Mouse (Mus musculus) G1E (cell line): ENCODE measurements around the gene E2f4. TPM values are rescaled to one million over a fixed set of nuclear protein-coding genes. Genes with fewer than 3 reads are reported as not detected.
"Not testable (repeated sequence)": the region's sequence is repeated elsewhere in the genome, so short reads cannot be mapped to it uniquely, and the experiment has no call there.

Source experiments
- ATAC-seq: 2 replicates; pipeline ENCODE4 v1.8.0; 2016; ENCODE audit warnings: mild to moderate bottlenecking; ENCODE audit not compliant: insufficient number of reproducible peaks, poor library complexity, low FRiP score, severe bottlenecking; ENCODE audit errors: extremely low read depth
- DNase-seq: peaks from one replicate; pipeline ENCODE4 v3.0.0; 2012; ENCODE audit warnings: low spot score
- H3K27me3 ChIP-seq: 2 replicates; pipeline ENCODE4 v1.6.1; 2012; ENCODE audit warnings: mild to moderate bottlenecking, low read length, inconsistent platforms; ENCODE audit not compliant: insufficient read depth
- H3K36me3 ChIP-seq: replicated peaks from 2 replicates; pipeline ENCODE3; 2012; ENCODE audit warnings: mild to moderate bottlenecking, inconsistent platforms
- H3K4me1 ChIP-seq: 2 replicates; pipeline ENCODE4 v1.6.1; 2012; ENCODE audit warnings: low read depth, low read length, inconsistent platforms, mixed read lengths; ENCODE audit not compliant: insufficient read depth
- H3K4me3 ChIP-seq: 2 replicates; pipeline ENCODE4 v1.5.1; 2012; ENCODE audit warnings: low read depth, mild to moderate bottlenecking, inconsistent platforms, low read length, moderate library complexity, mixed read lengths
- H3K9me3 ChIP-seq: replicated peaks from 2 replicates; pipeline ENCODE4 v1.6.1; 2012; ENCODE audit warnings: inconsistent platforms
- CTCF ChIP-seq: IDR thresholded peaks from 2 replicates; pipeline ENCODE4 v1.5.1; 2012; ENCODE audit warnings: low read depth, low read length, inconsistent platforms, mixed read lengths
- GATA1 ChIP-seq: IDR thresholded peaks from 2 replicates; pipeline ENCODE4 v1.6.1; 2012; ENCODE audit warnings: borderline replicate concordance, low read length, inconsistent platforms, mixed read lengths
- GATA2 ChIP-seq: IDR thresholded peaks from 2 replicates; pipeline ENCODE4 v1.6.1; 2012; ENCODE audit warnings: low read depth, low read length, inconsistent platforms, borderline replicate concordance
- POLR2AphosphoS5 ChIP-seq: IDR thresholded peaks from 2 replicates; pipeline ENCODE4 v1.6.1; 2012; ENCODE audit warnings: low read depth, low read length, inconsistent platforms; ENCODE audit not compliant: insufficient replicate concordance
- TAL1 ChIP-seq: conservative IDR thresholded peaks from 2 replicates; pipeline ENCODE4 v1.6.1; 2012; ENCODE audit warnings: low read depth, low read length, inconsistent platforms, mixed read lengths
- polyA plus RNA-seq: library from polyadenylated mRNA; stranded (reverse); fragments of >175 nt; gene quantifications from 2 replicates; pipeline ENCODE4 v1.2.3, GENCODE M21; 2012
- total RNA-seq, 2 experiments: library from RNA; stranded (forward) in 1 of 2; stranded (reverse) in 1 of 2; fragments of 200-1000 nt in 1 of 2; fragments of >200 nt in 1 of 2; fragmentation: Nextera tagmentation in 1 of 2; gene quantifications; 2 replicates each; pipeline ENCODE4 v1.2.3; 2014 to 2017

Gene E2f4
- total and polyA plus RNA-seq, 3 experiments: 42.5 to 274 (median 79.2) TPM

DNA sequence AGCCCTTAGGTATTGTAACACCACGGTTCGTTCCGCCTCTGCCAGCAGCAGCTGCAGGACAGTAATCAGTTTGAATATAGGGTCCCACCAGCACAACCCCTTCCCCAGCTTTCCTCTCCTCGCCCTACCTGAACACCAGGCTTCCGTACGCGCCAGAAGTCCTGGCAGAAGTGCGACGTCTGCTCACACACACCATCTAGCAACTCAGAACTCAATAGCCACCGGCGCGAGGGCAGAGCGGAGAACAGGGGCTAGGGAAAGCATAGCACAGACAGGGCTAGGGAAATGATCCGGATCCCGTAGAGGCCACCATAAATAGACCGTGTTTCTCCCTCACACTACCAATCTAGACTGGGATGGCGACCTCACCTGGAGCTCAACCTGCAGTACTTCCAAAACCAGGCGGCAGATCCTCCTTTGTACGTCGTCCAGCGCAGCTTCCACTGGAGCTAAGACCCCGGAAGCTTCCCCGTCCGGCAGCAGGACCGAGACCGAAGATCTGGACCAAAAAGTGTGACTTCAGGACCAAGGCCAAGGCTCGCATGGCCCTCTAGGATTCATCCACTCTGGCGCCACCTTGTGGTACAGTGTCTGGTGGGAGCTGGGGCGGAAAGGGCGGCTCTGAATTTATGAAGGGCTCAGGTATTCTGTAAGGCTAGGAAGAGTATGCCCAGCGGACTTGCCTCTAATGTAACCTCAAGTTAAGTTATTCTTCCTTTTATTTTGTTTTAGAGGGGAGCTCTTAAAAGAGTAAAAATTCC is 6.7 kb upstream of the E2f4 start:
- Histone ChIP-seq H3K4me3 (peak overlapping the region; percentile 74; the same call in 1 of the 2 replicates), H3K27me3 (peaks cover 6% of the 10 kb centered on the region; the same call in 1 of the 2 replicates), H3K36me3 (peaks cover 11% of the 10 kb centered on the region), H3K9me3 (no peaks in the 10 kb centered on the region), H3K4me1 (peaks cover 39% of the 10 kb centered on the region)
- peak; percentile 68 for TF ChIP-seq CTCF
- TF ChIP-seq GATA2: no peak
- ATAC-seq (no peak), DNase-seq (no peak)

DNA sequence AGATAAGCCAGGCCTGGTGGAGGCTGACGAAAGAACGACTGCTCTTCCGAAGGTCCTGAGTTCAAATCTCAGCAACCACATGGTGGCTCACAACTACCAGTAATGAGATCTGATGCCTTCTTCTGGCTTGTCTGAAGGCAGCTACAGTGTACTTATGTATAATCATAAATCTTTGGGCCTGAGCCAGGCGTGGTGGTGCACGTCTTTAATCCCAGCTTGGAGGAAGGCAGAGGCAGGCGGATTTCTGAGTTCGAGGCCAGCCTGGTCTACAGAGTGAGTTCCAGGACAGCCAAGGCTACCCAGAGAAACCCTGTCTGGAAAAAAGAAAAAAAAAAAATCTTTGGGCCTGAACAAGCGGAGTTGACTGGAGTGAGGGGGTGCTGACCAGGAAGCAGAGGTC is 6.1 kb upstream of the E2f4 start:
- DNase-seq, H3K27me3 ChIP-seq, ATAC-seq, H3K4me3 ChIP-seq, H3K9me3 ChIP-seq: not testable (repeated sequence)
- H3K4me1 ChIP-seq: peaks cover 45% of the 10 kb centered on the region
- peaks cover 11% of the 10 kb centered on the region for H3K36me3 ChIP-seq

DNA sequence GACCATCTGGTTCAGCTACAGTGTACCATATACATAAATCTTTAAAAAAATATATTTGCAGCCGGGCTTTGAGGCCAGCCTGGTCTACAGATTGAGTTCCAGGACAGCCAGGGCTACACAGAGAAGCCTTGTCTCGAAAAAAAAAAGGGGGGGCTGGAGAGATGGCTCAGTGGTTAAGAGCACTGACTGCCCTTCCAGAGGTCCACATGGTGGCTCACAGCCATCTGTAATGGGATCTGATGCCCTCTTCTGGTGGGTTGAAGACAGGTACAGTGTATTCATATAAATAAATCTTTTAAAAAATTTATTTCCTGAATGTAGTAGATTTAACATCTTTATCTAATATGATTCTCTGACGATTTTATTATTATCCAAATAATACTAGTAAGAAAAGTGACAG is 5.7 kb upstream of the E2f4 start:
- H3K27me3 ChIP-seq, H3K36me3 ChIP-seq, H3K9me3 ChIP-seq, H3K4me3 ChIP-seq, DNase-seq, ATAC-seq: not testable (repeated sequence)
- H3K4me1 ChIP-seq: peaks cover 46% of the 10 kb centered on the region

DNA sequence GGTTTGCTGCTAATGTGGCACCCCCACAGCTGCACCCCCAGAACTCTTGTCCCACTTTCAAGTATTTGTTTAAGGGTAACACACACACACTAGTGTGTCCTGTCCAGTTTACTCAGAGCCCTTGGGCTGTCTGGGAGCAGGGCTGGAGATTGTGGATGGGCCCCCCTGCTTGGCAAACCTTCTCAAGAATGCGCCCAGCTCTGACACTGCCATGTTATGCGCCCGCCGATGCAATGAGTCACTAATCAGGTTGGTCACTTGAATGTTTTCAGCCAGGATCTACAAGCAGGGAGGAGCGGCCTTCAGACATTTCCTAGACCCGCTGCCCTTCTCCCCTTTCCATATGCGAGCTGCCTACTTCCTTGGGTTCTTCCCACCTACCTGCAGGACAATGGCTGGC is 5.0 kb upstream of the E2f4 start:
- Histone ChIP-seq H3K4me1 (peaks cover 50% of the 10 kb centered on the region), H3K36me3 (peaks cover 9% of the 10 kb centered on the region), H3K27me3 (no peaks in the 10 kb centered on the region; the same call in 1 of the 2 replicates), H3K4me3 (no peak overlapping the region), H3K9me3 (no peaks in the 10 kb centered on the region)
- no peak for ATAC-seq
- TF ChIP-seq GATA1 (no peak), GATA2 (no peak), TAL1 (no peak), CTCF (no peak), POLR2AphosphoS5 (no peak)
- DNase-seq: no peak

DNA sequence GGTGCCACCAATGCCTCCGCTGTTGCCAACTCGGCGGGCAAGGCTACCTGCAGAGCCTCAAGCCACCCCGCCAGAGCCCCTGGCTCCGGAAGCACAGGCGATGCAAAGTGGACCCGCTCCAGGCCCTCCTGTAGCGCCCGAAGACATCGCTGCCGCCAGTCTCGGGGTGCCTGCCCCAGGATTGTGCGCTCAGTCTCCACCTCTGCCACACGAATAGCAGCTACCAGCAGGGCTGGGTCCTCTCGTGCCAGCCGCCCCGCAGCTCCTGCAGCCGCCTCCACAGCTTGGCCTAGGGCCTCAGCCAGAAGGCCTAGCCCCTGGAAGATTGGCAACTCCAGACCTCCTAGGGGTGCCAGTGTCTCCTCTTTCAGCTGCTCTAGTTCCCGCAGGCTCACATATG is 4.1 kb upstream of the E2f4 start:
- DNase-seq (no peak), ATAC-seq (no peak)
- TF ChIP-seq GATA2 (no peak), GATA1 (no peak), TAL1 (no peak)
- Histone ChIP-seq H3K36me3 (peaks cover 13% of the 10 kb centered on the region), H3K27me3 (no peaks in the 10 kb centered on the region; the same call in 1 of the 2 replicates), H3K9me3 (no peaks in the 10 kb centered on the region), H3K4me1 (peaks cover 54% of the 10 kb centered on the region), H3K4me3 (no peak overlapping the region)

DNA sequence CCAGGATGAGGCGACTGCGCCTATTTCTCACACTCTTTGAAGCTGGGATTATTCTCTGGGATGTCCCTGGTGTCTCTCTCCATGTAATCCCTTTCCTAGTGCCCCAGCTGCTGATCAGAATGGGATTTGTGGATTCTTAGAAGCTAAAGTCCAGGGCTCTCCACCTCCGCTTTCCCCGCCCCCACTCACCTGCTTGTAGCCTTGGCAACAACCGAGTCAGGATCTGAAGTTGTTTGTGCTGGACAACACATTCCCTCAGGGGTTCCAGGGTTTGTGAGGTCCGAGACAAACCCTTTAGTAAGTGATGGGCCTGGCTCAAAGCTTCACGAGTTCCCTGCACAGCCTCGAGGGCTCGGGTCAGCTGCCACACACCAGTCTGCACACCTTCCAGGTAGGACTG is 2.7 kb upstream of the E2f4 start:
- DNase-seq (no peak), ATAC-seq (no peak)
- H3K4me1 ChIP-seq: peaks cover 54% of the 10 kb centered on the region
- no peak overlapping the region for H3K4me3 ChIP-seq
- H3K27me3 ChIP-seq: no peaks in the 10 kb centered on the region; the same call in 1 of the 2 replicates
- no peaks in the 10 kb centered on the region for H3K9me3 ChIP-seq
- TF ChIP-seq GATA1 (no peak), GATA2 (no peak), POLR2AphosphoS5 (no peak), CTCF (no peak), TAL1 (no peak)
- peaks cover 25% of the 10 kb centered on the region for H3K36me3 ChIP-seq

DNA sequence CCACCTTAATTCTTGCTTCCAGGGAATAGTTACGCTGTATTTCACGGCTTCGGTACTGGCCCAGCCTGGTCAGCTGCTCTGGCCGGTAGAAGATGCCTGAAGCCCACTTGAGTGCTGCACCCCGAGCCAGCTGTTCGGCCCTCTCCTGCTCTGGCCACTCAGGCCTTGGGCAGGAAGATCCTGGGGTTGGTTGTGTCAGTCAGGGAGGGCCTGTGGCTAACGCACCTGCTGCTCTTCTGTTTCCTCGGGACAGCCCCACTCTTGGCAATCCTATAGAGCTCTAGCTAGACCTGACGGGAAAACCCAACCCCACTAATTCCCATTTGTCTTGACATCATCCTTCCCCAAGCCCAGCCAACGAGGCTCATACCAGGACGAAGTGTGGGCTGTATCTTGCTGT is 2.2 kb upstream of the E2f4 start:
- Histone ChIP-seq H3K4me1 (peaks cover 54% of the 10 kb centered on the region), H3K36me3 (peaks cover 30% of the 10 kb centered on the region), H3K4me3 (no peak overlapping the region), H3K27me3 (no peaks in the 10 kb centered on the region; the same call in 1 of the 2 replicates), H3K9me3 (no peaks in the 10 kb centered on the region)
- ATAC-seq: no peak
- TF ChIP-seq CTCF: no peak
- no peak for TF ChIP-seq GATA1
- no peak for TF ChIP-seq TAL1
- no peak for TF ChIP-seq POLR2AphosphoS5
- TF ChIP-seq GATA2: no peak
- no peak for DNase-seq
